In the genomic region with DNA sequence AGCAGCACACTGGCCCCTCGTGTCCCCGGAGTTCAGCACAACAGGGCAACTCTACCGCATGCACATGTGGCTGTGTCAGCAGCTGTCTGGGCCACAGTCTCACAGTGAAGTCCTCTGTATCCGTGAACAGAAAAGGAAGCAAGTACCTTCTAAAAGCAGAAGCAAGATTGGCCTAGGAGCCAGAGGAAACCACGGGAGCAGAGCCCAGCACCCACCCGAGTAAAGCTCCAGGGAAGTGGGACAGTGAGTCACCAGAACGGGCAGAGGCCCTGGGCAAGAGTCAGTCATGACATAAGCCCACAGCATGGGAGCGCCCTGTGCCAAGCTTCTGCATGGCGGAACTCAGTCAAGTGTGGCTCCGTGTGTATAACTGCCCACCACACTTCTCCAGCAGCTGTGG, we compare ENCODE assay signal across 10 mouse cellular contexts. TPM values are rescaled to one million over a fixed set of nuclear protein-coding genes. Genes with fewer than 3 reads are reported as not detected.
DNase-seq lines count a peak whose midpoint lies in the region; ATAC-seq lines count a peak whose summit lies in the region.
"Had no signal": no experiment of that assay in that cellular context is flagged by ENCODE, and none has a peak within 500 bp of the region (broad histone marks: within the 10 kb centered on the region; RNA-seq: fewer than 3 reads in every experiment).

No protein-coding gene starts in this region.

- H3K9ac ChIP-seq in lung, embryonic 15.5 days = no peak overlapping the region
- no peak overlapping the region for H3K9ac ChIP-seq in forebrain, embryonic 14.5 days (ENCODE audit: low read length)
- H3K9ac ChIP-seq: hindbrain, embryonic 15.5 days; neural tube, embryonic 15.5 days had no signal

- no peaks in the 10 kb centered on the region for H3K27me3 ChIP-seq in lung, embryonic 15.5 days
- no peaks in the 10 kb centered on the region for H3K27me3 ChIP-seq in forebrain, embryonic 14.5 days (replicated peaks; ENCODE audit: control insufficient read depth, insufficient read depth, low read length)
- H3K27me3 ChIP-seq: hindbrain, embryonic 15.5 days; neural tube, embryonic 15.5 days had no signal

- H3K9me3 ChIP-seq in lung, embryonic 15.5 days = no peaks in the 10 kb centered on the region
- no peaks in the 10 kb centered on the region for H3K9me3 ChIP-seq in forebrain, embryonic 14.5 days (replicated peaks; ENCODE audit: control insufficient read depth, low read length)
- H3K9me3 ChIP-seq: hindbrain, embryonic 15.5 days; neural tube, embryonic 15.5 days had no signal

- H3K4me2 ChIP-seq in lung, embryonic 15.5 days = no peak overlapping the region
- no peak overlapping the region for H3K4me2 ChIP-seq in forebrain, embryonic 14.5 days (ENCODE audit: low read length)
- H3K4me2 ChIP-seq: hindbrain, embryonic 15.5 days; neural tube, embryonic 15.5 days had no signal

- peak; percentile 32 to 51 for DNase-seq in adrenal gland, adult (ENCODE audit: inconsistent age in 2 of 2, low spot score in 1 of 2)
- DNase-seq in adrenal gland, adult 18-20 months (ENCODE audit: low spot score in 2 of 2) = no peak
- peak; percentile 13 to 30 for DNase-seq in spleen, adult 18-20 months
- DNase-seq in spleen, postnatal 14 days (ENCODE audit: low spot score in 2 of 2) = no peak
- no peak for DNase-seq in forebrain, embryonic 14.5 days (ENCODE audit: low spot score)
- no peak for DNase-seq in layer of hippocampus, adult 8-10 months (ENCODE audit: low spot score in 2 of 2)
- DNase-seq in kidney, adult 9 months = no peak

- no peak overlapping the region for H3K4me3 ChIP-seq in lung, embryonic 15.5 days
- no peak overlapping the region for H3K4me3 ChIP-seq in forebrain, embryonic 14.5 days (ENCODE audit: low read depth, low read length)
- H3K4me3 ChIP-seq: hindbrain, embryonic 15.5 days; neural tube, embryonic 15.5 days had no signal

- WGBS in lung, embryonic 15.5 days = 65% methylated on average over 10 of the region's 10 CpGs
- 82% methylated on average over 10 of the region's 10 CpGs for WGBS in forebrain, embryonic 14.5 days

- peaks cover 5% of the 10 kb centered on the region; the same call in 1 of the 2 replicates for H3K4me1 ChIP-seq in lung, embryonic 15.5 days
- no peaks in the 10 kb centered on the region for H3K4me1 ChIP-seq in forebrain, embryonic 14.5 days (ENCODE audit: control insufficient read depth, insufficient read depth, low read length)
- H3K4me1 ChIP-seq: hindbrain, embryonic 15.5 days; neural tube, embryonic 15.5 days had no signal

- H3K36me3 ChIP-seq in lung, embryonic 15.5 days = no peaks in the 10 kb centered on the region
- H3K36me3 ChIP-seq in forebrain, embryonic 14.5 days (ENCODE audit: control insufficient read depth, insufficient read depth, low read length) = no peaks in the 10 kb centered on the region
- H3K36me3 ChIP-seq: hindbrain, embryonic 15.5 days; neural tube, embryonic 15.5 days had no signal

- H3K27ac ChIP-seq in lung, embryonic 15.5 days = peak overlapping the region; percentile 74
- no peak overlapping the region for H3K27ac ChIP-seq in forebrain, embryonic 14.5 days (ENCODE audit: low read depth, low read length)
- H3K27ac ChIP-seq: hindbrain, embryonic 15.5 days; neural tube, embryonic 15.5 days had no signal

- peak; percentile 63; the same call in 1 of the 2 replicates for ATAC-seq in lung, embryonic 15.5 days (ENCODE audit: borderline replicate concordance, extremely low read depth, low FRiP score, low TSS enrichment)
- no peak for ATAC-seq in forebrain, embryonic 14.5 days

RNA-seq across cellular contexts. Expression of a gene that starts 26.3 kb away (rescaled TPM):
- total RNA-seq in adrenal gland, adult 18-20 months (2021) = 10 to 100 TPM; 21.0 to 22.7 TPM
- 60.8 and 61.2 TPM in 2 replicates for polyA plus RNA-seq in lung, embryonic 15.5 days (2015; fragmentation: Nextera tagmentation; extraction: Ambion mirVana)
- polyA plus RNA-seq in forebrain, embryonic 14.5 days (2014; fragmentation: Nextera tagmentation; extraction: Ambion mirVana) = 58.7 and 60.9 TPM in 2 replicates
- 10 to 100 TPM; 27.2 to 29.0 (median 28.7) TPM for total RNA-seq in layer of hippocampus, adult 8-10 months (2022)

RNA-seq across cellular contexts. Expression of a gene that starts 26.4 kb away (rescaled TPM):
- not detected for total RNA-seq in adrenal gland, adult 18-20 months (2021)
- polyA plus RNA-seq in lung, embryonic 15.5 days (2015; fragmentation: Nextera tagmentation; extraction: Ambion mirVana) = not detected in 2 replicates
- polyA plus RNA-seq in forebrain, embryonic 14.5 days (2014; fragmentation: Nextera tagmentation; extraction: Ambion mirVana) = 0.11 TPM in 1 of 2 replicates, not detected in the other
- total RNA-seq in layer of hippocampus, adult 8-10 months (2022) = under 1 TPM in 1 of 4 experiments, not detected in 3; 0.55 TPM
- polyA plus RNA-seq: hindbrain, embryonic 15.5 days; neural tube, embryonic 15.5 days had no signal

RNA-seq across cellular contexts. Expression of a gene that starts 36.4 kb away (rescaled TPM):
- total RNA-seq in adrenal gland, adult 18-20 months (2021) = 10 to 100 TPM; 22.2 to 25.2 TPM
- polyA plus RNA-seq in lung, embryonic 15.5 days (2015; fragmentation: Nextera tagmentation; extraction: Ambion mirVana) = 5.3 and 6.2 TPM in 2 replicates
- 1.3 and 2.5 TPM in 2 replicates for polyA plus RNA-seq in forebrain, embryonic 14.5 days (2014; fragmentation: Nextera tagmentation; extraction: Ambion mirVana)
- total RNA-seq in layer of hippocampus, adult 8-10 months (2022) = 1 to 10 TPM; 5.1 to 8.0 (median 7.4) TPM

RNA-seq across cellular contexts. Expression of a gene that starts 48.6 kb away (rescaled TPM):
- 10 to 100 TPM; 29.0 to 35.5 TPM for total RNA-seq in adrenal gland, adult 18-20 months (2021)
- 69.0 and 74.1 TPM in 2 replicates for polyA plus RNA-seq in lung, embryonic 15.5 days (2015; fragmentation: Nextera tagmentation; extraction: Ambion mirVana)
- 152 and 161 TPM in 2 replicates for polyA plus RNA-seq in forebrain, embryonic 14.5 days (2014; fragmentation: Nextera tagmentation; extraction: Ambion mirVana)
- 10 to 100 TPM; 62.3 to 73.2 (median 64.0) TPM for total RNA-seq in layer of hippocampus, adult 8-10 months (2022)

Comparison
In these comparisons a context has a peak if more than half of its experiments do, and no peak if none do; other contexts are left out.
1. DNase-seq: peak in adrenal gland, adult (2 of 2) and spleen, adult 18-20 months (2 of 2); none in adrenal gland, adult 18-20 months (0 of 2), spleen, postnatal 14 days (0 of 2), forebrain, embryonic 14.5 days (single experiment), layer of hippocampus, adult 8-10 months (0 of 2) and kidney, adult 9 months (single experiment).